Mouse (Mus musculus) bone marrow macrophage, adult 2 months (primary cell): ENCODE data around the gene Angel1.

Experiments
- CTCF ChIP-seq: IDR thresholded peaks from 2 replicates; pipeline ENCODE4 v1.5.1; 2012; ENCODE audit warnings: low read depth, mild to moderate bottlenecking, low read length, moderate library complexity
- POLR2A ChIP-seq: IDR thresholded peaks from 2 replicates; pipeline ENCODE4 v1.6.1; 2012; ENCODE audit warnings: mild to moderate bottlenecking, low read depth, low read length, borderline replicate concordance

DNA sequence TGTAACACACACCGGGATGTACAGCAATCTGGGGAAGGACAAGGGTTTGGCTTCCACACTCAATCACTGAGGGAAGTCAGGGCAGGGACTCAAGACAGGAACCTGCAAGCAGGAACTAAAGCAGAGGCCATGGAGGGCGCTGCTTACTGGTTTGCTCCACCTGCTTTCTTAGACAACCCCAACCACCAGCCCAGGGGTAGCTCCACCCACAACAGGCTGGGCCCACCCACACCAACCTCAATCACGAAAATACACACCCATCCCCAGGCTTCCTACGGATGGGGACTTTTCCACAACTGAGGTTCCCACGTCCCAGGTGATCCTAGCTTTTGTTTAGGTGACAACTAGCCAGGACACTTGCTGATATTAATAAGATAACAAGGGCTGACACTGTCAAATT is 20.4 kb downstream of the Angel1 start:
- TF ChIP-seq CTCF: no peak
- no peak for TF ChIP-seq POLR2A
